Mouse (Mus musculus) MEL (cell line): ENCODE results near the gene Rpl36-ps4.

Experiments used
- CHD2 ChIP-seq: IDR thresholded peaks from 2 replicates; pipeline ENCODE4 v1.6.1; 2011; ENCODE audit warnings: low read length, improper control_type of control experiment
- CTCF ChIP-seq, 3 experiments: IDR thresholded peaks in 2 of 3; conservative IDR thresholded peaks in 1 of 3; 2 replicates each; pipeline ENCODE4 v1.5.1; 2011 to 2012; ENCODE audit warnings: low read length in 3 of 3, low read depth in 2 of 3, mild to moderate bottlenecking in 2 of 3, improper control_type of control experiment in 1 of 3, inconsistent platforms in 1 of 3, mixed read lengths in 1 of 3, moderate library complexity in 1 of 3; ENCODE audit not compliant: control insufficient read depth in 1 of 3, insufficient read depth in 1 of 3, poor library complexity in 1 of 3, severe bottlenecking in 1 of 3
- E2F4 ChIP-seq: IDR thresholded peaks from 2 replicates; pipeline ENCODE4 v1.6.1; 2011; ENCODE audit warnings: low read depth, low read length, improper control_type of control experiment, borderline replicate concordance
- ELF1 ChIP-seq: IDR thresholded peaks from 2 replicates; pipeline ENCODE4 v1.6.1; 2014; ENCODE audit warnings: low read depth, mild to moderate bottlenecking, inconsistent platforms, low read length, improper control_type of control experiment, moderate library complexity
- GABPA ChIP-seq: IDR thresholded peaks from 2 replicates; pipeline ENCODE4 v1.6.1; 2012; ENCODE audit warnings: low read depth, mild to moderate bottlenecking, inconsistent platforms, low read length, improper control_type of control experiment, moderate library complexity
- HCFC1 ChIP-seq: IDR thresholded peaks from 2 replicates; pipeline ENCODE4 v1.6.1; 2012; ENCODE audit warnings: low read depth, mild to moderate bottlenecking, inconsistent platforms, low read length, improper control_type of control experiment, moderate library complexity
- JUND ChIP-seq: IDR thresholded peaks from 2 replicates; pipeline ENCODE4 v1.6.1; 2011; ENCODE audit warnings: low read depth, mild to moderate bottlenecking, improper control_type of control experiment, low read length
- MXI1 ChIP-seq: IDR thresholded peaks from 2 replicates; pipeline ENCODE4 v1.6.1; 2011; ENCODE audit warnings: mild to moderate bottlenecking, low read depth, low read length, improper control_type of control experiment
- NELFE ChIP-seq: IDR thresholded peaks from 2 replicates; pipeline ENCODE4 v1.6.1; 2011; ENCODE audit warnings: low read depth, low read length, improper control_type of control experiment
- POLR2A ChIP-seq, 2 experiments: IDR thresholded peaks; 2 replicates each; pipeline ENCODE4 v1.6.1; 2011 to 2012; ENCODE audit warnings: low read length in 2 of 2, mild to moderate bottlenecking in 2 of 2, control low read depth in 1 of 2, improper control_type of control experiment in 1 of 2, low read depth in 1 of 2, moderate library complexity in 1 of 2; ENCODE audit not compliant: control insufficient read depth in 1 of 2, insufficient read depth in 1 of 2, poor library complexity in 1 of 2
- RAD21 ChIP-seq: IDR thresholded peaks from 2 replicates; pipeline ENCODE4 v1.6.1; 2011; ENCODE audit warnings: mild to moderate bottlenecking, low read depth, low read length, improper control_type of control experiment
- SIN3A ChIP-seq: IDR thresholded peaks from 2 replicates; pipeline ENCODE4 v1.6.1; 2012; ENCODE audit warnings: low read length, improper control_type of control experiment, inconsistent platforms
- TBP ChIP-seq: IDR thresholded peaks from 2 replicates; pipeline ENCODE4 v1.8.0; 2011; ENCODE audit warnings: low read depth, low read length, improper control_type of control experiment
- ZNF384 ChIP-seq: IDR thresholded peaks from 2 replicates; pipeline ENCODE4 v1.6.1; 2012; ENCODE audit warnings: low read depth, mild to moderate bottlenecking, inconsistent platforms, low read length, improper control_type of control experiment

- no peak for TF ChIP-seq TBP
- no peak for TF ChIP-seq CTCF (IDR thresholded peaks at IDR 0.05 in 2 of 3, conservative IDR thresholded peaks at IDR 0.05 in 1 of 3; ENCODE audit: control insufficient read depth in 1 of 3, insufficient read depth in 1 of 3, low read depth in 2 of 3, low read length in 3 of 3, poor library complexity in 1 of 3, severe bottlenecking in 1 of 3)
- TF ChIP-seq HCFC1 = no peak
- TF ChIP-seq GABPA = no peak
- TF ChIP-seq ELF1 = no peak
- no peak for TF ChIP-seq JUND
- TF ChIP-seq NELFE = no peak
- no peak for TF ChIP-seq POLR2A (IDR thresholded peaks at IDR 0.05; ENCODE audit: control insufficient read depth in 1 of 2, insufficient read depth in 1 of 2, low read depth in 1 of 2, low read length in 2 of 2, poor library complexity in 1 of 2)
- TF ChIP-seq SIN3A = no peak
- peak; percentile 86 for TF ChIP-seq ZNF384
- TF ChIP-seq CHD2 = no peak
- no peak for TF ChIP-seq E2F4
- TF ChIP-seq RAD21 = no peak
- no peak for TF ChIP-seq MXI1
These were observed 15.4 kb downstream of the Rpl36-ps4 start for GRCm38 (mm10) chr17:87936156-87936555.
